Mouse (Mus musculus): ENCODE measurements around the gene Pex14. TPM values are rescaled to one million over a fixed set of nuclear protein-coding genes. Genes with fewer than 3 reads are reported as not detected.

Gene Pex14
- total and polyA plus RNA-seq, 2 experiments = 35.6 to 58.2 TPM

- peaks cover 2% of the 10 kb centered on the region; the same call in 1 of the 2 replicates for H3K36me3 ChIP-seq (ENCODE audit: control insufficient read depth, insufficient read depth, low read length)
- peaks cover 38% of the 10 kb centered on the region; the same call in 1 of the 2 replicates for H3K79me2 ChIP-seq (ENCODE audit: control insufficient read depth, insufficient read depth, low read length)
- H3K9ac ChIP-seq (ENCODE audit: low read depth, low read length) = no peak overlapping the region
- no peak for DNase-seq (ENCODE audit: extremely low read depth, low read depth, low spot score)
- TF ChIP-seq CTCF (IDR thresholded peaks at IDR 0.05; ENCODE audit: low read depth, low read length) = no peak
- no peak for TF ChIP-seq POLR2A (IDR thresholded peaks at IDR 0.05; ENCODE audit: extremely low read depth, insufficient read depth, low read length)
- no peaks in the 10 kb centered on the region; the same call in none of the 2 replicates for H3K4me1 ChIP-seq (ENCODE audit: control insufficient read depth, insufficient read depth, low read length)
- WGBS = 92% methylated on average over 7 of the region's 7 CpGs
- no peaks in the 10 kb centered on the region for H3K27me3 ChIP-seq (ENCODE audit: control insufficient read depth, insufficient read depth, low read length)
- no peak overlapping the region for H3K4me3 ChIP-seq (ENCODE audit: insufficient read depth, low read depth, low read length)
- H3K27ac ChIP-seq (replicated peaks; ENCODE audit: insufficient read depth, low read depth, low read length) = no peak overlapping the region
Measured at GRCm38 (mm10) chr4:149058298-149058697, 41.4 kb downstream of the Pex14 start.

DNA sequence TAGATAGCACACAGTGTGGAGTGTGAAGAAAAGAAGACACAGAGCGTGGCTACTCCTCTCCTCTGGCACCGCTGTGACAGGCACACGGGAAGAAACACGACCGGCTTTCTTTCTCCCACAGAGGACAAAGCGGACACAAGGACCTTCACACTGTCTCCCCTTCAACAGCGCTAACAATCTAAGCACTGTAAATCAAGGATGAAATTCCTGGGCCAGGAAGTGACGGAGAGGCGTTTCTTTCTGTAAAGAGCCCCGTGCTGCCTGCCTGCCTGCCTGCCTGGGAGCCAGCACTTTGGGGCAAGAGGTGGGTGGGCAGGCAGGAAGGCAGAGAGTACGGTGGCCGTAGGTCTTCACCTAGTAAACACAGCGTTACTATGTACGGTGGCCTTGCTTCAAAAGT lies 42.2 kb downstream of the Pex14 start:
- Histone ChIP-seq H3K4me3 (ENCODE audit: insufficient read depth, low read depth, low read length) (no peak overlapping the region), H3K79me2 (ENCODE audit: control insufficient read depth, insufficient read depth, low read length) (peaks cover 39% of the 10 kb centered on the region; the same call in 1 of the 2 replicates), H3K9ac (ENCODE audit: low read depth, low read length) (no peak overlapping the region), H3K27me3 (ENCODE audit: control insufficient read depth, insufficient read depth, low read length) (no peaks in the 10 kb centered on the region), H3K36me3 (ENCODE audit: control insufficient read depth, insufficient read depth, low read length) (peaks cover 2% of the 10 kb centered on the region; the same call in 1 of the 2 replicates), H3K27ac (replicated peaks; ENCODE audit: insufficient read depth, low read depth, low read length) (no peak overlapping the region), H3K4me1 (ENCODE audit: control insufficient read depth, insufficient read depth, low read length) (no peaks in the 10 kb centered on the region; the same call in 1 of the 2 replicates)
- no peak for TF ChIP-seq POLR2A (IDR thresholded peaks at IDR 0.05; ENCODE audit: extremely low read depth, insufficient read depth, low read length)
- TF ChIP-seq CTCF (IDR thresholded peaks at IDR 0.05; ENCODE audit: low read depth, low read length) = no peak
- DNase-seq (ENCODE audit: extremely low read depth, low read depth, low spot score) = no peak
- 76% methylated on average over 14 of the region's 14 CpGs for WGBS

DNA sequence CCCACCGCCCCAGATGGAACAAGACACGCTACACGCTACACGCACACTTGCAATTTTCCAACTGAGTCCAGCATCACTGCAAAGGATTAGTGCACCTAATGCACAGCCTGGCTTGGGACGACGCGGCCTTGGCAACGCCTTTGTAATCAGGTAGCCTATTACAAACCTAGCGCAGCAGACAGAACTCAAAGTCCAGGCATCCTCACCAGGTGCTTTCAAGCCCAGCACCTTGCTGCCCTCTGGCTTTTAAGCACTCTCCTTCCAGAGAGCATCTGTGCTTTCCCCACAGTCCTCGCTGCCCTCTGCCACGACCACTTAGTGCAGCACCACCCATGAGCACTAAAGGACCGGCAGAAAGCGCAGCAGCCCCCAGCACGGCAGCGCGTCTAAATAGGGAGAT lies 42.7 kb downstream of the Pex14 start:
- H3K4me1 ChIP-seq (ENCODE audit: control insufficient read depth, insufficient read depth, low read length) = no peaks in the 10 kb centered on the region; the same call in 1 of the 2 replicates
- H3K36me3 ChIP-seq (ENCODE audit: control insufficient read depth, insufficient read depth, low read length) = peaks cover 2% of the 10 kb centered on the region; the same call in 1 of the 2 replicates
- WGBS = 72% methylated on average over 16 of the region's 16 CpGs
- H3K9ac ChIP-seq (ENCODE audit: low read depth, low read length) = no peak overlapping the region
- H3K79me2 ChIP-seq (ENCODE audit: control insufficient read depth, insufficient read depth, low read length) = peaks cover 36% of the 10 kb centered on the region; the same call in 1 of the 2 replicates
- TF ChIP-seq POLR2A (IDR thresholded peaks at IDR 0.05; ENCODE audit: extremely low read depth, insufficient read depth, low read length) (no peak), CTCF (IDR thresholded peaks at IDR 0.05; ENCODE audit: low read depth, low read length) (0 out of 2 replicates have a peak, but pooled peaks have one; percentile 5)
- DNase-seq (ENCODE audit: extremely low read depth, low read depth, low spot score) = peak; percentile 38
- no peak overlapping the region for H3K4me3 ChIP-seq (ENCODE audit: insufficient read depth, low read depth, low read length)
- no peaks in the 10 kb centered on the region for H3K27me3 ChIP-seq (ENCODE audit: control insufficient read depth, insufficient read depth, low read length)
- H3K27ac ChIP-seq (replicated peaks; ENCODE audit: insufficient read depth, low read depth, low read length) = no peak overlapping the region

- TF ChIP-seq CTCF (IDR thresholded peaks at IDR 0.05; ENCODE audit: low read depth, low read length) (no peak), POLR2A (IDR thresholded peaks at IDR 0.05; ENCODE audit: extremely low read depth, insufficient read depth, low read length) (no peak)
- Histone ChIP-seq H3K79me2 (ENCODE audit: control insufficient read depth, insufficient read depth, low read length) (peaks cover 36% of the 10 kb centered on the region; the same call in 1 of the 2 replicates), H3K4me3 (ENCODE audit: insufficient read depth, low read depth, low read length) (no peak overlapping the region), H3K9ac (ENCODE audit: low read depth, low read length) (no peak overlapping the region), H3K27me3 (ENCODE audit: control insufficient read depth, insufficient read depth, low read length) (no peaks in the 10 kb centered on the region), H3K36me3 (ENCODE audit: control insufficient read depth, insufficient read depth, low read length) (peaks cover 2% of the 10 kb centered on the region; the same call in 1 of the 2 replicates), H3K4me1 (ENCODE audit: control insufficient read depth, insufficient read depth, low read length) (no peaks in the 10 kb centered on the region; the same call in 1 of the 2 replicates), H3K27ac (replicated peaks; ENCODE audit: insufficient read depth, low read depth, low read length) (no peak overlapping the region)
- WGBS = 79% methylated on average over 6 of the region's 6 CpGs
- DNase-seq (ENCODE audit: extremely low read depth, low read depth, low spot score) = no peak
Measured at GRCm38 (mm10) chr4:149055847-149056246, 43.8 kb downstream of the Pex14 start.

DNA sequence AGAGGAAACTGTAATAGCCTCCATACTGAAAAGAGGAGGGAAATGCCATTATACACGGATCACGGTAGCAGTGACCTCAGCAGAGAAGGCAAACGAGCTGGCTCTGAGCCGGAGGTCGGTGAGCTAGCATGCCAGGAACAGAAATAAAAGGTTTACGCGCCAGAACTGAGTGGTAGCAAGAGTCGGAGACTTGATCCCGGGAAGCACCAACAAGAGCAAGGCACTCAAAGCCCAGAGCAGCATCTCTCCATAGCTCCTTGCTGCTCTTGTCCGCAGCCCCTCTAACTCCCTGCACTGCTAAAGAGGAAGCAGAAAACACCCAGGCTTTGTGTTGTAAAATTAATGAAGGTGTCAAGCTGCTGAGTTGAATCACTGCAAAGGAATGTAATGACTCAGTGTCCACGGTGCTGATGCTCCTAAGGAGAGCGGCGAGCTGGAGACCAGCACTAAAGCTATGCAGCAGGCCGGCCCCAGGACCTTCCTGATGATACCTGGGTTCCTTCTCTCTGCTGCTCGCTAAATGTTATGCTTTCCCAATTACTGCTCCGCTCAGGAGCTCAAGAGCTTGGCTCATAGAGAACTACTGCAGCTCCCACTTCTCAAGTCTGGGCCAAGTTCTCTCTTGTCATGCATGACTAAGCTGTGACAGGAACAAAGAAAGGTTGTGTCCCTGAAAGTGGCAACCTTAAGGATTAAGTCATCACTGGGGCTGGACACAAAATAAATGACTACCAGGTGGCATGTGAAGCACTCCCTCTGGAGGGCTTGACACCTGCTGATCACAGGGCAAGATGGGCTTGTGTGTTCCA lies 50.1 kb downstream of the Pex14 start:
- Histone ChIP-seq H3K4me1 (ENCODE audit: control insufficient read depth, insufficient read depth, low read length) (peaks cover 2% of the 10 kb centered on the region; the same call in 1 of the 2 replicates), H3K27ac (replicated peaks; ENCODE audit: insufficient read depth, low read depth, low read length) (no peak overlapping the region), H3K27me3 (ENCODE audit: control insufficient read depth, insufficient read depth, low read length) (no peaks in the 10 kb centered on the region), H3K4me3 (ENCODE audit: insufficient read depth, low read depth, low read length) (no peak overlapping the region), H3K79me2 (ENCODE audit: control insufficient read depth, insufficient read depth, low read length) (peaks cover 20% of the 10 kb centered on the region; the same call in 1 of the 2 replicates), H3K36me3 (ENCODE audit: control insufficient read depth, insufficient read depth, low read length) (peaks cover 2% of the 10 kb centered on the region; the same call in 1 of the 2 replicates), H3K9ac (ENCODE audit: low read depth, low read length) (no peak overlapping the region)
- no peak for TF ChIP-seq POLR2A (IDR thresholded peaks at IDR 0.05; ENCODE audit: extremely low read depth, insufficient read depth, low read length)
- TF ChIP-seq CTCF (IDR thresholded peaks at IDR 0.05; ENCODE audit: low read depth, low read length) = no peak
- DNase-seq (ENCODE audit: extremely low read depth, low read depth, low spot score) = peak; percentile 34
- 32% methylated on average over 16 of the region's 16 CpGs for WGBS

Data from liver, adult 2 months (tissue).